Mouse (Mus musculus): ENCODE measurements around the gene Atp9a. TPM values are rescaled to one million over a fixed set of nuclear protein-coding genes. Genes with fewer than 3 reads are reported as not detected.

Gene Atp9a
- polyA plus RNA-seq, 1 experiment = not detected

GRCm38 (mm10) chr2:168742649-168743048 is 440 bp upstream of the Atp9a start:
- H3K4me3 ChIP-seq (ENCODE audit: insufficient read depth, low read depth, low read length) = peak overlapping the region; percentile 93; the same call in 1 of the 2 replicates
- 24% methylated on average over 7 of the region's 7 CpGs for WGBS
- H3K27ac ChIP-seq (ENCODE audit: insufficient read depth, low read depth, low read length) = 0 out of 2 replicates have a peak overlapping the region, but pooled peaks have one; percentile 11
- no peak for TF ChIP-seq CTCF (IDR thresholded peaks at IDR 0.05; ENCODE audit: insufficient read depth, low read depth, low read length)
- no peak for TF ChIP-seq POLR2A (IDR thresholded peaks at IDR 0.05; ENCODE audit: insufficient read depth, low read depth, low read length)
- H3K4me1 ChIP-seq (ENCODE audit: control insufficient read depth, insufficient read depth, low read length) = no peaks in the 10 kb centered on the region; the same call in 1 of the 2 replicates

GRCm38 (mm10) chr2:168741273-168742058 is 743 bp downstream of the Atp9a start:
- Histone ChIP-seq H3K27ac (ENCODE audit: insufficient read depth, low read depth, low read length) (no peak overlapping the region), H3K4me1 (ENCODE audit: control insufficient read depth, insufficient read depth, low read length) (no peaks in the 10 kb centered on the region; the same call in 1 of the 2 replicates), H3K4me3 (ENCODE audit: insufficient read depth, low read depth, low read length) (peak overlapping the region; percentile 93)
- TF ChIP-seq POLR2A (IDR thresholded peaks at IDR 0.05; ENCODE audit: insufficient read depth, low read depth, low read length) (no peak), CTCF (IDR thresholded peaks at IDR 0.05; ENCODE audit: insufficient read depth, low read depth, low read length) (no peak)
- 13% methylated on average over 106 of the region's 108 CpGs for WGBS

GRCm38 (mm10) chr2:168740496-168740895 is 1.7 kb downstream of the Atp9a start:
- TF ChIP-seq POLR2A (IDR thresholded peaks at IDR 0.05; ENCODE audit: insufficient read depth, low read depth, low read length) = no peak
- no peak for TF ChIP-seq CTCF (IDR thresholded peaks at IDR 0.05; ENCODE audit: insufficient read depth, low read depth, low read length)
- 92% methylated on average over 10 of the region's 10 CpGs for WGBS

GRCm38 (mm10) chr2:168738854-168739253 is 3.4 kb downstream of the Atp9a start:
- Histone ChIP-seq H3K27ac (ENCODE audit: insufficient read depth, low read depth, low read length) (no peak overlapping the region), H3K4me3 (ENCODE audit: insufficient read depth, low read depth, low read length) (no peak overlapping the region), H3K4me1 (ENCODE audit: control insufficient read depth, insufficient read depth, low read length) (peaks cover 5% of the 10 kb centered on the region)
- TF ChIP-seq POLR2A (IDR thresholded peaks at IDR 0.05; ENCODE audit: insufficient read depth, low read depth, low read length) = no peak
- TF ChIP-seq CTCF (IDR thresholded peaks at IDR 0.05; ENCODE audit: insufficient read depth, low read depth, low read length) = no peak
- 97% methylated on average over 1 of the region's 1 CpGs for WGBS

More at GRCm38 (mm10) chr2:168740496-168740895, 1.7 kb downstream of the Atp9a start:
- no peak overlapping the region for H3K27ac ChIP-seq (ENCODE audit: insufficient read depth, low read depth, low read length)
- H3K4me1 ChIP-seq (ENCODE audit: control insufficient read depth, insufficient read depth, low read length) = no peaks in the 10 kb centered on the region; the same call in 1 of the 2 replicates
- H3K4me3 ChIP-seq (ENCODE audit: insufficient read depth, low read depth, low read length) = no peak overlapping the region

GRCm38 (mm10) chr2:168737878-168738277 is 4.3 kb downstream of the Atp9a start:
- Histone ChIP-seq H3K4me1 (ENCODE audit: control insufficient read depth, insufficient read depth, low read length) (peaks cover 7% of the 10 kb centered on the region), H3K4me3 (ENCODE audit: insufficient read depth, low read depth, low read length) (no peak overlapping the region), H3K27ac (ENCODE audit: insufficient read depth, low read depth, low read length) (no peak overlapping the region)
- whole genome bisulfite sequencing = 94% methylated on average over 10 of the region's 10 CpGs
- TF ChIP-seq POLR2A (IDR thresholded peaks at IDR 0.05; ENCODE audit: insufficient read depth, low read depth, low read length) = no peak
- TF ChIP-seq CTCF (IDR thresholded peaks at IDR 0.05; ENCODE audit: insufficient read depth, low read depth, low read length) = no peak

GRCm38 (mm10) chr2:168734023-168734422 is 8.2 kb downstream of the Atp9a start:
- H3K27ac ChIP-seq (ENCODE audit: insufficient read depth, low read depth, low read length) = no peak overlapping the region
- TF ChIP-seq CTCF (IDR thresholded peaks at IDR 0.05; ENCODE audit: insufficient read depth, low read depth, low read length) (no peak), POLR2A (IDR thresholded peaks at IDR 0.05; ENCODE audit: insufficient read depth, low read depth, low read length) (no peak)
- H3K4me3 ChIP-seq (ENCODE audit: insufficient read depth, low read depth, low read length) = no peak overlapping the region
- 41% methylated on average over 11 of the region's 11 CpGs for WGBS
- H3K4me1 ChIP-seq (ENCODE audit: control insufficient read depth, insufficient read depth, low read length) = peaks cover 18% of the 10 kb centered on the region

- Histone ChIP-seq H3K4me3 (ENCODE audit: insufficient read depth, low read depth, low read length) (no peak overlapping the region), H3K27ac (ENCODE audit: insufficient read depth, low read depth, low read length) (no peak overlapping the region), H3K4me1 (ENCODE audit: control insufficient read depth, insufficient read depth, low read length) (peaks cover 34% of the 10 kb centered on the region)
- WGBS = 85% methylated on average over 8 of the region's 8 CpGs
- no peak for TF ChIP-seq POLR2A (IDR thresholded peaks at IDR 0.05; ENCODE audit: insufficient read depth, low read depth, low read length)
- TF ChIP-seq CTCF (IDR thresholded peaks at IDR 0.05; ENCODE audit: insufficient read depth, low read depth, low read length) = no peak
Observed at GRCm38 (mm10) chr2:168731258-168731657, 11.0 kb downstream of the Atp9a start.

- Histone ChIP-seq H3K4me1 (ENCODE audit: control insufficient read depth, insufficient read depth, low read length) (peaks cover 40% of the 10 kb centered on the region), H3K27ac (ENCODE audit: insufficient read depth, low read depth, low read length) (no peak overlapping the region), H3K4me3 (ENCODE audit: insufficient read depth, low read depth, low read length) (no peak overlapping the region)
- TF ChIP-seq CTCF (IDR thresholded peaks at IDR 0.05; ENCODE audit: insufficient read depth, low read depth, low read length) (no peak), POLR2A (IDR thresholded peaks at IDR 0.05; ENCODE audit: insufficient read depth, low read depth, low read length) (no peak)
- 93% methylated on average over 12 of the region's 12 CpGs for WGBS
Observed at GRCm38 (mm10) chr2:168729736-168730135, 12.5 kb downstream of the Atp9a start.

GRCm38 (mm10) chr2:168728045-168728444 is 14.2 kb downstream of the Atp9a start:
- H3K27ac ChIP-seq (ENCODE audit: insufficient read depth, low read depth, low read length) = peak overlapping the region; percentile 34; the same call in 1 of the 2 replicates
- no peak overlapping the region for H3K4me3 ChIP-seq (ENCODE audit: insufficient read depth, low read depth, low read length)
- WGBS = 39% methylated on average over 12 of the region's 12 CpGs
- H3K4me1 ChIP-seq (ENCODE audit: control insufficient read depth, insufficient read depth, low read length) = peaks cover 33% of the 10 kb centered on the region
- TF ChIP-seq CTCF (IDR thresholded peaks at IDR 0.05; ENCODE audit: insufficient read depth, low read depth, low read length) (no peak), POLR2A (IDR thresholded peaks at IDR 0.05; ENCODE audit: insufficient read depth, low read depth, low read length) (no peak)
